Mouse (Mus musculus) cerebellum, adult 2 months (tissue): ENCODE data around the gene Zfp617. TPM values are rescaled to one million over a fixed set of nuclear protein-coding genes. Genes with fewer than 3 reads are reported as not detected.

Experiments
- DNase-seq, 2 experiments: peaks; one replicate each; pipeline ENCODE4 v3.0.0; 2021
- H3K27ac ChIP-seq: fragments of 200-500 bp; 2 replicates; pipeline ENCODE4 v1.5.1; 2012; ENCODE audit warnings: low read length, control low read depth, inconsistent platforms; ENCODE audit not compliant: insufficient read depth
- H3K27me3 ChIP-seq: fragments of 200-500 bp; 2 replicates; pipeline ENCODE4 v1.6.1; 2012; ENCODE audit warnings: inconsistent platforms, mild to moderate bottlenecking, low read length, moderate library complexity; ENCODE audit not compliant: control insufficient read depth, insufficient read depth
- H3K4me1 ChIP-seq: fragments of 200-500 bp; 2 replicates; pipeline ENCODE4 v1.6.1; 2011; ENCODE audit warnings: low read length; ENCODE audit not compliant: control insufficient read depth, insufficient read depth
- H3K4me3 ChIP-seq: fragments of 200-500 bp; replicated peaks from 2 replicates; pipeline ENCODE3; 2011; ENCODE audit warnings: mild to moderate bottlenecking, low read depth, low read length, control low read depth; ENCODE audit not compliant: insufficient read depth
- CTCF ChIP-seq: fragments of 200-500 bp; IDR thresholded peaks from 2 replicates; pipeline ENCODE4 v1.5.1; 2011; ENCODE audit warnings: low read depth, mild to moderate bottlenecking, control low read depth, low read length, moderate library complexity, borderline replicate concordance; ENCODE audit not compliant: insufficient read depth
- POLR2A ChIP-seq: fragments of 200-500 bp; IDR thresholded peaks from 2 replicates; pipeline ENCODE4 v1.6.1; 2011; ENCODE audit warnings: low read length, control low read depth, borderline replicate concordance; ENCODE audit not compliant: insufficient read depth
- WGBS: fragments of 180-500 bp; shearing (Covaris S2); methylation state at CpG from one replicate; pipeline ENCODE4 v1.1.7; 2018; 5-methylcytosine and 5-hydroxymethylcytosine counted together
- polyA plus RNA-seq: library from polyadenylated mRNA; depleted of rRNA; stranded (reverse); fragments of >200 nt; gene quantifications from 2 replicates; pipeline ENCODE4 v1.2.3, GENCODE M21; 2012; rRNA removed

The Zfp617 gene
- polyA plus RNA-seq, 1 experiment, result 20.8 TPM

DNA sequence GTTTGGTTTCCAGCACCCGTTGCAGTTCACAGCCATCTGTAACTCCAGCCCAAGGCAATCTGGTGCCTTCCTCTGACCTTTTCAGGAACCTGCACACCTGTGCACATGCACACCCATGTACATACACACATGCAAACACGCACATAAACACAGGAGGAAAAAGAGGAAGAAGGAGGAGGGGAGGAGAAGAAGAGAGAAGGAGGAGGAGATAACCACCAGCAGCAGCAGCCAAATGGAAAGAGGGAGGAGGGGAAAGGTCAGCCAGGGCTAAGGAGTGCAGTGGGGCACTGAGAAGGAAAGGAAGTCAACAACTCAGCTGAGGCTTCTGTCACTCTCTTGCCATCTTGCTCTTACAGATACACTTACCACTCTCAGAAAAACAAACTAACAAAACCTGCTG is 72.6 kb downstream of the Zfp617 start:
- 69% methylated on average over 2 of the region's 2 CpGs for WGBS
- no peak overlapping the region for H3K4me3 ChIP-seq

DNA sequence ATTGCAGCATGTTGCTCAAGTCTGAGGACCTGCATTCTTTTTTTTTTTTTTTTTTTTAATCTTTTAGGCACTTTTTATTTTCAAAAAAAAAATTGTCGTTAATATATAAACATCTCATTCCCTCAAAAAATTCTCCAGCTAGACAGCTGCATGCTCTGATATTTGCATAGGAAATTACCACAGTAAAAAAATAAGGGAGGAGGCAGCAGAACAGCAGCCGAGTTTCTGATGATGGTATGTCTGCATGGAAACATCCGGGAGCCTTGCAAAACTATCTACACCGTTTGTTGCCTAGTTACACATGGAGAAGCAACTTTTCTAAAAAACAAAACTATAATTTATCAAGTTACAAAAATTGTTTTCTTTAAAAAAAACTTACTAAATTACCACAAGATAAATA is 73.0 kb downstream of the Zfp617 start:
- WGBS, result 74% methylated on average over 4 of the region's 4 CpGs
- Histone ChIP-seq H3K4me3 (no peak overlapping the region), H3K4me1 (no peaks in the 10 kb centered on the region), H3K27me3 (no peaks in the 10 kb centered on the region), H3K27ac (no peak overlapping the region)
- DNase-seq, result no peak
- TF ChIP-seq POLR2A (no peak), CTCF (no peak)

More for the DNA sequence above, 72.6 kb downstream of the Zfp617 start:
- no peaks in the 10 kb centered on the region for H3K27me3 ChIP-seq
- TF ChIP-seq CTCF (no peak), POLR2A (no peak)
- no peaks in the 10 kb centered on the region for H3K4me1 ChIP-seq
- DNase-seq, result no peak
- H3K27ac ChIP-seq, result no peak overlapping the region

Other genes with a start within 250 kb of the Zfp617 start
- 97.3 and 110 TPM in 2 replicates for gene Unc13a, start 236.9 kb upstream of the Zfp617 start, polyA plus RNA-seq
- 3.6 and 3.9 TPM in 2 replicates for gene Jak3, start 232.3 kb upstream of the Zfp617 start, polyA plus RNA-seq
- gene Insl3, start 219.4 kb upstream of the Zfp617 start, polyA plus RNA-seq, result 0.65 and 2.1 TPM in 2 replicates
- 0.44 and 0.48 TPM in 2 replicates for gene B3gnt3, start 206.8 kb upstream of the Zfp617 start, polyA plus RNA-seq
- gene Fcho1, start 182.9 kb upstream of the Zfp617 start, polyA plus RNA-seq, result 108 and 115 TPM in 2 replicates
- 3.5 and 4.1 TPM in 2 replicates for gene Zfp709, start 26.6 kb upstream of the Zfp617 start, polyA plus RNA-seq
- 8.0 and 9.0 TPM in 2 replicates for gene Zfp882, start within 50 bp of the Zfp617 start, polyA plus RNA-seq
- gene Zfp961, start 42.4 kb downstream of the Zfp617 start, polyA plus RNA-seq, result 20.6 and 24.0 TPM in 2 replicates
- gene Cyp4f18, start 101.0 kb downstream of the Zfp617 start, polyA plus RNA-seq, result 0.18 and 0.24 TPM in 2 replicates
- 0.10 TPM in 1 of 2 replicates, not detected in the other for gene Olfr372, start 132.6 kb downstream of the Zfp617 start, polyA plus RNA-seq
- gene Olfr373, start 174.5 kb downstream of the Zfp617 start, polyA plus RNA-seq, result not detected in 2 replicates
- not detected in 2 replicates for gene Olfr374, start 198.4 kb downstream of the Zfp617 start, polyA plus RNA-seq
- 40.2 and 43.5 TPM in 2 replicates for gene Tpm4, start 226.3 kb downstream of the Zfp617 start, polyA plus RNA-seq